Mouse (Mus musculus) kidney, postnatal 0 days (tissue): ENCODE results near the gene Gpt2. TPM values are rescaled to one million over a fixed set of nuclear protein-coding genes. Genes with fewer than 3 reads are reported as not detected.

Experiments used
- ATAC-seq: fragments of 200-750 bp; cut with Nextera tagmentation; replicated peaks from 2 replicates; pipeline ENCODE4 v1.8.0; 2017; ENCODE audit warnings: low read depth, moderate number of reproducible peaks, moderate TSS enrichment, moderate library complexity; ENCODE audit not compliant: low FRiP score
- DNase-seq: peaks from one replicate; pipeline ENCODE4 v3.0.0-alpha.2; 2016; ENCODE audit warnings: low spot score
- H3K27ac ChIP-seq: fragments of 300-500 bp; sonication (generic); 2 replicates; pipeline ENCODE4 v1.5.1; 2014; ENCODE audit warnings: mild to moderate bottlenecking
- H3K27me3 ChIP-seq: fragments of 300-500 bp; sonication (generic); 2 replicates; pipeline ENCODE4 v1.6.1; 2014; ENCODE audit warnings: low read length, mixed read lengths; ENCODE audit not compliant: insufficient read depth
- H3K36me3 ChIP-seq: fragments of 300-500 bp; sonication (generic); 2 replicates; pipeline ENCODE4 v1.6.1; 2014; ENCODE audit warnings: low read length, mixed read lengths; ENCODE audit not compliant: insufficient read depth
- H3K4me1 ChIP-seq: fragments of 300-500 bp; sonication (generic); replicated peaks from 2 replicates; pipeline ENCODE4 v1.6.1; 2014; ENCODE audit warnings: antibody characterized with exemption, low read length, mixed read lengths; ENCODE audit not compliant: insufficient read depth
- H3K4me2 ChIP-seq: fragments of 300-500 bp; sonication (generic); 2 replicates; pipeline ENCODE4 v1.6.1; 2014; ENCODE audit warnings: mild to moderate bottlenecking, low read length, moderate library complexity, mixed read lengths
- H3K4me3 ChIP-seq: fragments of 300-500 bp; sonication (generic); replicated peaks from 2 replicates; pipeline ENCODE4 v1.5.1; 2014; ENCODE audit warnings: low read depth, low read length
- H3K9ac ChIP-seq: fragments of 300-500 bp; sonication (generic); 2 replicates; pipeline ENCODE4 v1.6.1; 2014; ENCODE audit warnings: low read depth, low read length
- H3K9me3 ChIP-seq: fragments of 300-500 bp; sonication (generic); replicated peaks from 2 replicates; pipeline ENCODE4 v1.6.1; 2016; ENCODE audit warnings: low read length, inconsistent platforms, mixed read lengths
- CTCF ChIP-seq: IDR thresholded peaks from 2 replicates; pipeline ENCODE4 v1.5.1; 2016; ENCODE audit warnings: antibody characterized with exemption, low read depth, mild to moderate bottlenecking, moderate library complexity
- WGBS: fragments of 180-500 bp; shearing (Covaris S2); extraction: QIAGEN DNeasy Blood & Tissue Kit; methylation state at CpG from one replicate; pipeline ENCODE4 v1.1.7; 2014; 5-methylcytosine and 5-hydroxymethylcytosine counted together
- polyA plus RNA-seq: library from polyadenylated mRNA; unstranded; fragments of >200 nt; fragmentation: Nextera tagmentation; extraction: Ambion mirVana; gene quantifications from 2 replicates; pipeline ENCODE4 v1.2.1, GENCODE M21; 2015

Gpt2 gene
- polyA plus RNA-seq, 1 experiment from 2014 or later = 10.6 TPM

GRCm38 (mm10) chr8:85492940-85493931, 860 bp downstream of the Gpt2 start:
- Histone ChIP-seq H3K4me1 (0 out of 2 replicates have a peak, but pooled peaks cover 3% of the 10 kb centered on the region), H3K4me2 (peak overlapping the region; percentile 100), H3K4me3 (peak overlapping the region; percentile 76), H3K27ac (peak overlapping the region; percentile 60; the same call in 1 of the 2 replicates), H3K36me3 (no peaks in the 10 kb centered on the region), H3K9ac (peak overlapping the region; percentile 70), H3K27me3 (no peaks in the 10 kb centered on the region), H3K9me3 (no peaks in the 10 kb centered on the region)
- DNase-seq = no peak
- ATAC-seq = peak; percentile 19
- no peak; the same call in 1 of the 2 replicates for TF ChIP-seq CTCF
- 7% methylated on average over 46 of the region's 49 CpGs for WGBS

- TF ChIP-seq CTCF = no peak
- Histone ChIP-seq H3K4me2 (no peak overlapping the region), H3K4me3 (no peak overlapping the region), H3K9ac (no peak overlapping the region), H3K4me1 (0 out of 2 replicates have a peak, but pooled peaks cover 3% of the 10 kb centered on the region), H3K27me3 (no peaks in the 10 kb centered on the region), H3K36me3 (no peaks in the 10 kb centered on the region), H3K9me3 (no peaks in the 10 kb centered on the region), H3K27ac (no peak overlapping the region)
- no peak for ATAC-seq
- no peak for DNase-seq
- 88% methylated on average over 5 of the region's 5 CpGs for WGBS
Observed at GRCm38 (mm10) chr8:85496125-85496524, 3.7 kb downstream of the Gpt2 start.

GRCm38 (mm10) chr8:85496778-85497177, 4.4 kb downstream of the Gpt2 start:
- DNase-seq = no peak

GRCm38 (mm10) chr8:85498577-85498976, 6.2 kb downstream of the Gpt2 start:
- H3K4me3 ChIP-seq = no peak overlapping the region
- H3K9me3 ChIP-seq = no peaks in the 10 kb centered on the region
- DNase-seq = no peak
- ATAC-seq = no peak
- WGBS = 53% methylated on average over 2 of the region's 2 CpGs
- no peaks in the 10 kb centered on the region for H3K36me3 ChIP-seq
- H3K9ac ChIP-seq = no peak overlapping the region
- no peak for TF ChIP-seq CTCF
- no peak overlapping the region for H3K4me2 ChIP-seq
- H3K27ac ChIP-seq = no peak overlapping the region
- no peaks in the 10 kb centered on the region for H3K4me1 ChIP-seq
- H3K27me3 ChIP-seq = no peaks in the 10 kb centered on the region

More at GRCm38 (mm10) chr8:85496778-85497177, 4.4 kb downstream of the Gpt2 start:
- H3K27me3 ChIP-seq = no peaks in the 10 kb centered on the region
- ATAC-seq = no peak
- no peak overlapping the region for H3K4me3 ChIP-seq
- H3K4me1 ChIP-seq = 0 out of 2 replicates have a peak, but pooled peaks cover 3% of the 10 kb centered on the region
- no peak overlapping the region for H3K9ac ChIP-seq
- no peaks in the 10 kb centered on the region for H3K9me3 ChIP-seq
- WGBS = 91% methylated on average over 4 of the region's 4 CpGs
- H3K27ac ChIP-seq = no peak overlapping the region
- H3K4me2 ChIP-seq = no peak overlapping the region
- TF ChIP-seq CTCF = no peak
- no peaks in the 10 kb centered on the region for H3K36me3 ChIP-seq

GRCm38 (mm10) chr8:85500460-85500859, 8.1 kb downstream of the Gpt2 start:
- no peak for TF ChIP-seq CTCF
- no peak for ATAC-seq
- WGBS = 65% methylated on average over 10 of the region's 10 CpGs

GRCm38 (mm10) chr8:85500955-85501685, 8.7 kb downstream of the Gpt2 start:
- no peak for TF ChIP-seq CTCF
- DNase-seq (no peak), ATAC-seq (no peak)
- no peak overlapping the region for H3K9ac ChIP-seq
- no peaks in the 10 kb centered on the region for H3K4me1 ChIP-seq
- H3K4me2 ChIP-seq = no peak overlapping the region
- 0 out of 2 replicates have a peak, but pooled peaks cover 2% of the 10 kb centered on the region for H3K36me3 ChIP-seq
- no peaks in the 10 kb centered on the region for H3K27me3 ChIP-seq
- H3K27ac ChIP-seq = no peak overlapping the region
- H3K4me3 ChIP-seq = no peak overlapping the region
- no peaks in the 10 kb centered on the region for H3K9me3 ChIP-seq
- 78% methylated on average over 11 of the region's 11 CpGs for WGBS

More at GRCm38 (mm10) chr8:85500460-85500859, 8.1 kb downstream of the Gpt2 start:
- Histone ChIP-seq H3K4me3 (no peak overlapping the region), H3K4me2 (no peak overlapping the region), H3K27ac (no peak overlapping the region), H3K9me3 (no peaks in the 10 kb centered on the region), H3K36me3 (0 out of 2 replicates have a peak, but pooled peaks cover 2% of the 10 kb centered on the region), H3K9ac (no peak overlapping the region), H3K4me1 (no peaks in the 10 kb centered on the region), H3K27me3 (no peaks in the 10 kb centered on the region)
- DNase-seq = no peak
